Mouse (Mus musculus): ENCODE measurements around the gene Mdh2.

Gene Mdh2

DNA sequence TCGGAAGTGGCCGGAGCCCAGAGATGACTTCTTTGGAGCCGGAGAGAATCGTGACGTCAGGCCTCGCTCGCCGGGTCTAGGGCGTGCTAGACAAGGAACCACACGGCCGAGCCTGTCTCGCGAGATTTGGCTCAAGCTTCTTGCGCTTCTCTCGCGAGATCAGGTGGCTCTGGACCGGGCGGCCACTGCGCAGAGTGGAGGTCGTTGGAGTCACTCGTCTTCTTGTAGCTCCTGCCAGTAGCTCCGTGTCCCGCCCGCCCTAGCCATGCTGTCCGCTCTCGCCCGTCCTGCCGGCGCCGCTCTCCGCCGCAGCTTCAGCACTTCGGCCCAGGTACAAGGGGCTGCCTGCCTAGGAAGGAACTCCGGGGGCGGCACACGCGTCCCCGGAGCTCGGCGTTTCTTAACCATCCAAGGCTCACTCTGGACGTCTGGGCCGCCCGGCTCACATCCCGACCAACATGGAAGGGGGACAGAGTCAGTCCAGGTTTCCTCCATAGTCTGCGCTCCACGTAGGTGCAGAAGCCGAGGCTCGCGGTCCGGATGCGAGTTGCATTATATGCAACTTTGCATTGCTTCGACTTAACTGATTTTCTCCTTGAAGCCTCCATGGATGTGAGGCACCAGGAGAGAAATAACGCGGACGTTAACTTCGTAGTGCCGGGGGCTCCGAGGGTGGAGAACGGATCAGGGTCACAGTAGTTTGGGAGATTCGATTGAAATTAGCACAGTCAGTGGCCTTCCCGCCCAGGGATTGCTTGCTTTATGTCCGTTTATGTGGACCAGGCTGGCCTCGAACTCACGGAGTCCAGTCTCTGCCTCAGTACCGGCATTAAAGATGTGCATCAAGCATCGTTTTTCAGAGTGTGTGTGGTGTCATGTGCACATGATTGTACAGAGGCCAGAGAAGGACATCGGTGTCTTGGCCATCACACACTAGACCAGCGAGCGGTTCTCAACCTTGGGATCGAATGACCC, at the start of gene Mdh2:
Gene Mdh2, plus strand, starts transcription at position 10 of the 975 bp plus-strand sequence.
- in situ Hi-C loops (cut with MboI; ENCODE audit: unreplicated experiment in 2 of 2), result no loop called here

DNA sequence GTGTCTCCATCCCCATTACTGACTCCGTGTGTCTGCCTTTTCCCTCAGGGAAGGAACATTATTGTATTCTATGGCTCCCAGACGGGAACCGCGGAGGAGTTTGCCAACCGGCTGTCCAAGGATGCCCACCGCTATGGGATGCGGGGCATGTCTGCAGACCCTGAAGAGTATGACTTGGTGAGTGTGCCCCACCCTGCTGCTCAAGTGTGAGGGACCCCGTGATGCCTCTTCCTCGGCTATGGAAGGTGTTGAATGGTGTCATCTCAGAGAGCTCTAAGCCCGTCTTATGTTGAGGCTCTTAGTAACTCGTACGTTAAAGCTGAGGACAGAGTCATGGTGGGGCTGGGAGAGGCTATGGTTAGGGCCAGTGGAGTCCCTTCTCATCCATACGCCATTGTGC, 48.9 kb upstream of the Mdh2 start:
- in situ Hi-C loops (cut with MboI; ENCODE audit: unreplicated experiment in 2 of 2), result no loop called here

DNA sequence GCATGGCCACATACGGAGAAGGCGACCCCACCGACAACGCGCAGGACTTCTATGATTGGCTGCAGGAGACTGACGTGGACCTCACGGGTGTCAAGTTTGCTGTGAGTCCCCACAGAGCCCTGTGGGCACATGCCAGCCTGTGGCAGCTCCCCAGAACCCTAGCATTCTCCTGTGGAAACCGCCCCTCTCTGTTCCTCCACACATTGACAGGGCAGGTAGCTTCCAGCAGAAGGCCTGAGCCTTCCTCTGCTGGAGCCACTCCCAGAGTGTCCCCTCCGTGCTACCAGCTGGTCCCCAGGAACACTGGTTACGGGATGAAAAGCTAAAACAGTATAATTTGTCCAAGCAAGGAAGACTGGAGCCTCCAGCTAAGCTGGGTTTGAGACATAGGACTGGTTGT, 48.0 kb upstream of the Mdh2 start:
- in situ Hi-C loops (cut with MboI; ENCODE audit: unreplicated experiment in 2 of 2), result no loop called here

DNA sequence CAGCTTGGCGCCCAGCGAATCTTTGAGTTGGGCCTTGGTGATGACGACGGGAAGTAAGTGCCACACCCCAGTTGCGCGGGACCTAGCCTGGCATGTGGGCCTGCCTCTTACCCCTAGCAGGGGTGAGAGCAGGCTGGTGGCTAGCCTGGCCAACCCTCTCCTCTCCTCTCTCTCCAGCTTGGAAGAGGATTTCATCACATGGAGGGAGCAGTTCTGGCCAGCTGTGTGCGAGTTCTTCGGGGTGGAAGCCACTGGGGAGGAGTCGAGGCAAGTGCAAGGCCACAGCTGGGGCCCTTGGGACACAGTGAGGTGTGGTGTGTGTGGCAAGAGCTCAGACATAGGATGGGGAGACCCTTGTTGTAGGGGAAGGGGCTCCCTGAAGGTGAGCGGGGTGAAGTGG, 47.4 kb upstream of the Mdh2 start:
- in situ Hi-C loops (cut with MboI; ENCODE audit: unreplicated experiment in 2 of 2), result no loop called here

DNA sequence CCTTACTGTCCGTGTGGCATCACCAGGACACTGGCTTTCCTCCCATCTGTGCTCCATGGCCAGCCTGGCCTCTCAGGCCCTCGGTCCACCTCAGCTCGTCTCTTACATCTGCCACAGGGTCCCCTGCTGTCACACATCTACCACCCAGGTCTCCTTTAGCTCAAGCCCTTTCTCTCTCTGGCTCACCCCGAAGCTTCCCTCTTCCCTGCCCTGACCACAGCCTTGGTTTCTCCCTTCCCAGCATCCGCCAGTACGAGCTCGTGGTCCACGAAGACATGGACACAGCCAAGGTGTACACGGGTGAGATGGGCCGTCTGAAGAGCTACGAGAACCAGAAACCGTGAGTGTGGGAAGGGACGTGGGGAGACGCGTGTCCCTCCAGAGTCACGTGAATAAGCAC, 47.0 kb upstream of the Mdh2 start:
- in situ Hi-C loops (cut with MboI; ENCODE audit: unreplicated experiment in 2 of 2), result no loop called here

DNA sequence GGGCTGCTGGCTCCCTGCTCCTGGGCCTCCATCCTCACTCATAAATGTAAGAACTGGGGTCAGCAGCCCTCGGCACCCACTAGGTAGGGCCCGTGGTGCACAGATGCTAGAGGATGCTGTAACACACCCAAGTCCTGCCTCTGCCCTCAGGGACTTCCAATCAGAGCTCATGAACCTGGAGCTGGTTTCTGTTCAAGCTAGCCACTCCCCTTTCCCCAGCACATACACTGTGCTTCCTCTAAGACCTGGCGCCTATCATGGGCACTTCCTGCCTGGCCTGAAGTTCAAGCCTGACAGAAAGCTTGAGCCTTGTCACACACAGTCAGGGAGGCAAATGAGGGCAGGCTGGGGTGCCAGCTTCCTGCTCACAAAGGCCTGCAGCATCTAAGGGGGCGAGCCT, 45.2 kb upstream of the Mdh2 start:
- in situ Hi-C loops (cut with MboI; ENCODE audit: unreplicated experiment in 2 of 2), result no loop called here

DNA sequence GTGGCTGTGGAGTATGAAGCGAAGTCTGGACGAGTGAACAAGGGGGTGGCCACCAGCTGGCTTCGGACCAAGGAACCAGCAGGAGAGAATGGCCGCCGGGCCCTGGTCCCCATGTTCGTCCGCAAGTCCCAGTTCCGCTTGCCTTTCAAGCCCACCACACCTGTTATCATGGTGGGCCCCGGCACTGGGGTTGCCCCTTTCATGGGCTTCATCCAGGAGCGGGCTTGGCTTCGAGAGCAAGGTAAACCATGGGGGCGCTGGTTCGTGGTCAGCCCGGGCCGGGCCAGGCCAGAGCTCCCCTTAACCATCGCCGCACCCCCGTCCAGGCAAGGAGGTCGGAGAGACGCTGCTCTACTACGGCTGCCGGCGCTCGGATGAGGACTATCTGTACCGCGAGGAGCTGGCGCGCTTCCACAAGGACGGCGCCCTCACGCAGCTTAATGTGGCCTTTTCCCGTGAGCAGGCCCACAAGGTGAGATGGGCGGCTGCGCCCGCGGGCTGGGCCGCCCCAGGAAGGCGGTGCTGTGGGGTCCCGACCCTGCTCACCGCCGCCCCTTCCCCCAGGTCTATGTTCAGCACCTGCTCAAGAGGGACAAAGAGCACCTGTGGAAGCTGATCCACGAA, 44.1 kb upstream of the Mdh2 start:
- in situ Hi-C loops (cut with MboI; ENCODE audit: unreplicated experiment in 2 of 2), result no loop called here

DNA sequence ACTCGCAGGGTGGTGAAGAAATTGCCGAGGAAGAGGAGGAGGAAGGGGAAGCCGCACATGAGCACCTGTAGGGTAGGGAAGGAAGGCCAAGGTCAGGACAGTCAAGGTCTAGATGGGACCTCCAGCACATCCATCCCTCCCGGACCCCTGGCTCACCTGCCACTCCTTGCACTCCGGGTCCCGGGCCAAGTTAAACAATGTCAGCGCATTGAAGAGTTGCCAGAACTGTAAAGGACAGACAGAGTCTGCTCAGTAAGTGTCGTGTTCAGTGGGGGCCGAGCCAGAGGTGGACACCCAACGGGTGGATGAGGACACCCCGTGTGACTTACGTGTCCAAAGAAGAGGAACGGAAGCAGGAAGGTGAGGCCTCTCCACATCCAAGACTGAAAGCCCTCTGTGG, 42.5 kb upstream of the Mdh2 start:
- in situ Hi-C loops (cut with MboI; ENCODE audit: unreplicated experiment in 2 of 2), result no loop called here

DNA sequence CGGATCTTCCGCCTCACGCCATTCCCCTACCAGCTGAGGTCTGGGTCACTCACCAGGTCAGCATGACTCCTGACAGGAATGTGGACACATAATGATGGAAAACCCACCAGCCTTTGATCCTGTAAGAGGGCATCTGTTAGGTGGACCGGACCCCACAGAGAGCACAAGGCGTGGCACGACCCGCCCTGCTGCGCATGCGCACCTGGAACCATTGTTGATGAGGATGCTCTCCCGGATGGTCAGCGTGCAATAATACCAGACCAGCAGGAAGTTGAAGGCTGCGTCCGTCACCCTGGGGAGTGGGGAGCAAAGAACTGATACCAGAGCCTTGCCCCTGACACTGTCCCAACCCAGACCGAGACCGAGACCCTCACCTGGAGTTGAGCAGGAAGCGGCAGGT, 41.7 kb upstream of the Mdh2 start:
- in situ Hi-C loops (cut with MboI; ENCODE audit: unreplicated experiment in 2 of 2), result no loop called here

DNA sequence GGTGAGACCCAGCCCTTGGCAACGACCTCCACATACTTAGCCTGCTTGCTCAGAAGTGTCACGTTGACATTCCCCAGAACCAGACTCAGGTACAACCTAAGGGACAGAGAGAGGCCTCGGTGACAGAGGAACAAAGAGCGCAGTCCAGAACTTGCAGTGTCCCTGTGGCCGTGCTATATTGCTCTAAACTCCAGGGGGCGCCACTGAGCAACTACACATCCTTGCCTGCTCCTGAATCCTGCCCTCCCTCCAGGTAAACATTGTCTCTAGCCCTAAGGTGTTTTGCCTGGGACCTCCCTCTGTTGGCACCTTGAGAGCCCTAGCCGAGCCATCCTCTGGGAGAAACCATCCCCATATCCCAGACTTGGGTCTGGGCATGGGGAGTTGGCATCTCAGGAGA, 41.1 kb upstream of the Mdh2 start:
- in situ Hi-C loops (cut with MboI; ENCODE audit: unreplicated experiment in 2 of 2), result no loop called here

DNA sequence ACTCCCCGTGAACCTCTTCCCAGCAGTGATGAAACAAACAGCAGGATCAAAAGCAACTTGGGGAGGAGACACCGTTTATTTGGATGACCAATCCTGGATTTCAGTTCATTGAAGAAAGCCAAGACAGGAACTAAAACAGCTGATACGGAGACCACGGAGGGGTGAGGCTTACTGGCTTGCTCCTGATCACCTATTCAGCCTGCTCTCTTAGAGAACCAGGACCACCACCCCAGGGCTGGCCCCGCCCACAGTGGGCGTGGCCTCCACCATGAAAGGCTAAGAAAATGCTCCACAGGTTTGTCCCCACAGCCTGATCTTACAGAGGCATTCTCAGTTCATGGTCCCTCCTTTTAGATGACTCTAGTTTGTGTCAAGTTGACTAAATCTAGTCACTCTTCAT, 40.0 kb upstream of the Mdh2 start:
- in situ Hi-C loops (cut with MboI; ENCODE audit: unreplicated experiment in 2 of 2), result no loop called here

DNA sequence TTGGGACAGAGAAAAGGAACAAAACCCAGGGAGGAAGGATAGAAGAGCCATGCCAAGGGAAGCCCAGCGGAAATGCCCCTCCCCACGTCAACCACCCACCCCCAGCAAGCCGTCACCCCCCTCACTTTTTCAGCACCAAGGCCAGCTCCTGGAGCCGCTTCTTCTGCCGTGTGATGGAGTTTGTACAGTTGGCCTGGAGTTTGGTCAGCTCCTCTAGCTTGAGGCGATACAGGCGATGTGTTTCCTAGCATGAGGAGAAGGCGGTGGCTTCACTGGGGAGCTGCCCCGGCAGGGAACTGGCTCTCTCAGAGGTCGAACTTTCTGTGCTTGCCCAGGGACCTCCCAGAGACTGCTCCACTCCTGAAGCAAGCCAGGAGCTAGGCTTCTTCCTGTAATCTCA, 36.1 kb upstream of the Mdh2 start:
- in situ Hi-C loops (cut with MboI; ENCODE audit: unreplicated experiment in 2 of 2), result no loop called here

DNA sequence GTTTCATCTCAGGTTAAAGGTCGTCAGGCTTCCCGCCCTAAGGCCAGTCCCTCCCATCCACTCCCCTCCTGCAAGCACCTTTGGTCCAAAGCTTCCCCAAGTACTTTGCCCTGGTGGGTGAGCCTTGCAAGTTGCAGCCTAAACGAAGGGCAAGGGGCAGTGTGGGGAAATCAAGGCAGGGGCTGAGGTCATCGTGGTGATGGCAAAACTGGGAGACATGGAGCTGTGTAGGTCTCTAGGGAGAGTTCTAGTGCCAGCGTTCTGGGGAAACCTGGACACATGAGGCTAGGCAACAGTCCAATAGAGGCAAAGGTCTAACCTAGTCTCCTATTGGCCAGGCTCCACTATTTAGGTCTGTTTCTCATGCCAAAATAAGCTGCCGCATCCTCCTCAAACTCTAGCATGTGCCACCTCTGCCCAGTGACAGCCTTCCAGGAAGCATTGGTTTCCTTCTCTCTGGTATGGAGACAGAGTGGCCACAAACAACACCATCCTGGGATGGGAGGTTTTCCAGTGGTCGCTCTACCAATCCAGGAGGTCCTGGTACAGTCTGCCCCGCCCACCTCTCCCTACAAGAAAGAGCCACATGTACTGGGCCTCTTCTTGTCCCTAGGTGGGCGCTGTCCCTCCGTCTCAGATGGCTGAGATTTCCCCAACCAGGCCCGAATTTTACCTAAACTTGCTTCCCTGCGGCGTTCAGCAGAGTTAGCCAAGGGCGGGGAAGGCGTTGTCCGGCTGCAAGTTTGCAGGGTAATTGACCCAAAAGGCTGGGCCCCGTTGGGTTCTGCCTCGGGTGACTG, 35.1 kb upstream of the Mdh2 start:
- in situ Hi-C loops (cut with MboI; ENCODE audit: unreplicated experiment in 2 of 2), result no loop called here

DNA sequence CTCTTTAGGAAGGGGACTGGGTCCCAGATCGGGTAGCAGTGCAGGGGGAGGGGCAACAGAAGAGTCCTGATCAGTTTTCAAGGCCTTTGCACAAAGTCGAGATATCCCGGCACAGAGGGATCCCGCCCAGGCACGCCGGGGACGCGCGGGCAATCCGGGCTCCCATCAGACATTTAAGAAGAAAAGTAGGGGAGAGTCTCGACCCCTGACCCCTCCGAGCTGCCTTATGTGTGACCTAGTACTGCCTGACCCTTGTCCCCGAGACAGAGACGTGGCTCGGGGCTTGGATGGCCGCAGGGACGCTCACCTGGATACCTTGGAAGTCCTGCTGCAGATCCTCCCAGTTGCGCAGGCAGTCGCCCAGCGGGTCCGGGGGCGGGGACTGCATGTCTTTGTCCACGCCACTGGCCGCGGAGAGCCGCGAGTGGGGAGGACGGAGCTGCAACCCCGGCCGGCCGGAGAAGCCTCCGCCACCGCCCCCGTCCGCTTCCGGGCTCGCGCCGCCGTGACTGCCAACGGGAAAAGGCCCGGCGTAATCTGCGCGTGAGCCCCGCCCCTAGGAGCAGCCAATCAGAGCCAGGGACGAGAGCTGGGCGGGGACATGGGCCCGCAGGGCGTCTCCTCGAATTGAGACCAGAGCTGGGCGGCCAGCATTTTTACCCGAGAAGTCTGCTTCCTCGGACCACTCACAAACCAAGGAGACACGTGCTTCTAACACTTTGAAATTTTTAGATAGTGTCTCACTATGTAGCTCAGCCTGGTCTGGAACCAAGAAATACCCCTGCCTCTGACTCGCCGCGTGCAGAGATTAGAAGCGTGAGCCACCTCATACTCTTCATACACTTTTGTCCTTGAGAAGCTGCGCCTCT, 34.3 kb upstream of the Mdh2 start, which contains the start of gene Tmem120a:
Gene Tmem120a, minus strand, starts transcription at position 708 of the 869 bp plus-strand sequence.
- in situ Hi-C loops (cut with MboI; ENCODE audit: unreplicated experiment in 2 of 2), result no loop called here

DNA sequence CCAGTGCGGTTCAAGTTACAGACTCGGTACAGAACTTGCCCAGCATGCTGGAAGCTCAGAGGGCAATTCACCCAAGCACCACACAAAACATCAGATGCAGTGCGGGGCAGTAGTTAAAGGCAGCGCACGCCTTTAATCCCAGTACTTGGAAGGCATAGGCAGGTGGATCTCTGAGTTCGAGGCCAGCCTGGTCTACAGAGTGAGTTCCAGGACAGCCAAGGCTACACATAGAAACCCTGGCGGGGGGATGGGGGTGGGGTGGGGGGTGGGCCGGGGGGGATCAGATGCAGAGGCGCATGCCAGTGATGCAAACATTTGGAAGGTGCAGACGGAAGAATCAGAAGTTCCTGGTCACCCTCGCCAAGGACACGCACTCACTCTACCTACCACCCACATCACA, 33.5 kb upstream of the Mdh2 start:
- in situ Hi-C loops (cut with MboI; ENCODE audit: unreplicated experiment in 2 of 2), result no loop called here

DNA sequence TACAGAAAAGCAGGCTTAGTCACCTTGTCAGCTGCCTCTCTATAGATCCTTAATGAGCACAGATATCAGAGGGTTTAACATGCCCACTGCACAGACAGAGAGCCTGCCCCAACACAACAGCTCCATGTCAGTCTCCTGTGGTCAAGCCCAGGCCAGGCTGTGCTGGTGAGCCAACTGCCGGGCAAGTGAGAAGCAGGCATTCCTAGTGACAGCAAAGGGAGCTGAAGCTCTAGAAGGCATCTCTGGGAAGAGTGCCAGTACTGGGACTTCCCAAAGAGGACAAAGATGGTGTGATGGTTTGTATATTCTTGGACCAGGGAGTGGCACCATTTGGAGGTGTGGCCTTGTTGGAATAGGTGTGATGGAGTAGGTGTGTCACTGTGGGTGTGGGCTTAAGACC, 27.2 kb upstream of the Mdh2 start:
- in situ Hi-C loops (cut with MboI; ENCODE audit: unreplicated experiment in 2 of 2), result no loop called here

DNA sequence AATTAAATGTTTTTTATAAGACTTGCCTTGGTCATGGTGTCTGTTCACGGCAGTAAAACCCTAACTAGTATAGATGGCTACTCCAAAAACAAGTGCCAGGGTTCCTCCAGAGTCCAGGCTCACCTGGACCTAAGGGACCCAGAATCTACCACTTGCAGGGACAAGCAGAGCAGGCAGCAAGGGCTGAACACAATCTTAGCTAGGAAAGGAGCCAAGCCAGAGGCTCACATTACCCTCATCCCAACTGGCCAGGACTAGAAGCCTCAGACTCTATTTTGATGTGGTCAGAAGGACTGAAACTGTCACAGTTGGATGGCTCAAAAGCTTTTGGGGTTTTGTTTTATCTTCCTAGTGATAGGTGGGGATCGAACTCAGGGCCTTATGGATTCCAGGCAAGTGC, 26.7 kb upstream of the Mdh2 start:
- in situ Hi-C loops (cut with MboI; ENCODE audit: unreplicated experiment in 2 of 2), result no loop called here

DNA sequence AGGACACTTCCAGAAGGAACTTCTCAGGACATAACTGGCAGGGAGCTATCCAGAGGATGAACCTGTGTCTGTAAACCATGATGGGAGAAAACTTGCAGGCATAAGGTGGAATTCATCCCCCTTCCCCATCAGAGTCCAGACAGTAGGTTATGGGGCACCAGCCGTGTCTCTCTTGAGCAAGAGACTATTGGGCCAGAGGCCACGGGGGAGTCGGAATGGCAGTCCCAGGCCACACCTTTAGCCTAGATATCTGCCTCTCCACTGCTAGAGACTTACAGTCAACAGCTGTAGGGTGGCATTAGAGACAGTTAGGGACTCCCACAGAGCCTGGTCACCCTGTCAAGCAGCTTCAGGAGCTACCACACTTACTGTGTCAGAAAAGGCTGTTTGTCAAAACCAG, 16.4 kb upstream of the Mdh2 start:
- in situ Hi-C loops (cut with MboI; ENCODE audit: unreplicated experiment in 2 of 2), result loop anchor here (5.0 to 10.0 kb wide), 2 partner anchors 130 to 357 kb away; partner anchors contain the start of gene Rhbdd2 (in 2 of the 2)

DNA sequence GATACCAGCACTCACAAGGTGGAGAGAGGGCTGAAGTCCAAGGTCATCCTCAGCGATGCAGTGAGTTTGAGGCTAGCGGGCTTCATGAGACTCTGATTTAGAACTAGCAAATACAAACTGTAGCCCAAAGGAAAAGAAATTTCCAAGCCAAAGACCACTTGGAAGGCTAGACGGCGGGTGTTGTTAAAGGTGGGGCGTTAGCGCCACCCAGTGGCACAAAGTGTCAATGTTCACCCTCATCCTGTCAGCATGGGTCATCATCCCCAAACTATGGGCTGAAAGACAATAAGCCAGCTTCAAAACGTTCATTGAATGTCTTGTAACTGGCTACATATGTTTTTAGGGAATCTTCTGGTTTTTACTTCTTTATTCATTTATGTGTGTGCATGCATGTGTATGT, 14.8 kb upstream of the Mdh2 start:
- in situ Hi-C loops (cut with MboI; ENCODE audit: unreplicated experiment in 2 of 2), result loop anchor here (5.0 to 10.0 kb wide), 2 partner anchors 131 to 359 kb away; partner anchors contain the start of gene Rhbdd2 (in 2 of the 2)

DNA sequence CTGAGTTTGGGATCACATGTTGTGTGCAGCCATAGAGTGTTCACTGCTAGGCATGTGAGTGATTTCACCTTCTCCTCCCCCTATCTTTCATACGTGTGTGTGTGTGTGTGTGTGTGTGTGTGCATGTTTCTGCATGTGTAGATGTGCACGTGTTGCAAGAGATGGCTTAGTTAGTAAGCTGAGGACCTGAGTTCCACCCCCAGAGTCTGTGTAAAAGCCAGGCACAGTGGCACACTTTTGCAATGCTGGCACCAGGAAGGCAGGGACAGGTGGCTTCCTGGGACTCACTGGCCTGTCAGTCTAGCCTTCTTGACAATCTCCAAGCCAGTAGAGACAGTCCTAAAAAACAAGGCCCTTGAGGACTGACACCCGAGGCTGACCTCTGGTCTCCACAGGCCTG, 13.3 kb upstream of the Mdh2 start:
- in situ Hi-C loops (cut with MboI; ENCODE audit: unreplicated experiment in 2 of 2), result loop anchor here (5.0 to 10.0 kb wide), 4 partner anchors 133 to 363 kb away; partner anchors contain the start of genes Rhbdd2 (in 2 of the 2) and Hip1 (in 1 of the 2)

Measured in v-Abl transformed pro-B cells (cell line).